In genomic region chr19:3923586-3923985, GRCm38 (mm10) we compare ENCODE assay signal across 8 mouse cellular contexts. TPM values are rescaled to one million over a fixed set of nuclear protein-coding genes. Genes with fewer than 3 reads are reported as not detected.
DNase-seq lines count a peak whose midpoint lies in the region; ATAC-seq lines count a peak whose summit lies in the region.
"Had no signal": no experiment of that assay in that cellular context is flagged by ENCODE, and none has a peak within 500 bp of the region (broad histone marks: within the 10 kb centered on the region; RNA-seq: fewer than 3 reads in every experiment).

No protein-coding gene starts in this region.

- H3K4me2 ChIP-seq in lung, embryonic 15.5 days = no peak overlapping the region
- H3K4me2 ChIP-seq: neural tube, embryonic 12.5 days had no signal

- no peaks in the 10 kb centered on the region for H3K27me3 ChIP-seq in lung, embryonic 15.5 days
- no peaks in the 10 kb centered on the region for H3K27me3 ChIP-seq in limb, embryonic 10.5 days (ENCODE audit: low read depth, poor library complexity, severe bottlenecking)
- H3K27me3 ChIP-seq: neural tube, embryonic 12.5 days had no signal

- peak overlapping the region; percentile 38 for H3K27ac ChIP-seq in lung, embryonic 15.5 days
- H3K27ac ChIP-seq in limb, embryonic 10.5 days = peak overlapping the region; percentile 44; the same call in 1 of the 2 replicates
- H3K27ac ChIP-seq: neural tube, embryonic 12.5 days had no signal

- no peak for DNase-seq in lung, postnatal 25 days (ENCODE audit: low spot score)
- peak; percentile 59 for DNase-seq in gastrocnemius, postnatal 25 days
- DNase-seq in limb, embryonic 10.5 days (ENCODE audit: low spot score) = no peak
- peak; percentile 85 to 86 for DNase-seq in spleen, postnatal 36 days (ENCODE audit: low spot score in 2 of 2)
- no peak for DNase-seq in frontal cortex, postnatal 36 days (ENCODE audit: low spot score in 2 of 2)

- no peak overlapping the region for H3K9ac ChIP-seq in lung, embryonic 15.5 days
- H3K9ac ChIP-seq: neural tube, embryonic 12.5 days had no signal

- no peak for ATAC-seq in lung, embryonic 15.5 days (ENCODE audit: borderline replicate concordance, extremely low read depth, low FRiP score, low TSS enrichment)
- ATAC-seq in inflammation-experienced regulatory T-cells, adult 6 months = no peak

- no peaks in the 10 kb centered on the region for H3K9me3 ChIP-seq in lung, embryonic 15.5 days
- no peaks in the 10 kb centered on the region for H3K9me3 ChIP-seq in limb, embryonic 10.5 days (replicated peaks)
- H3K9me3 ChIP-seq: neural tube, embryonic 12.5 days had no signal

- H3K4me1 ChIP-seq in lung, embryonic 15.5 days = peaks cover 27% of the 10 kb centered on the region
- H3K4me1 ChIP-seq in limb, embryonic 10.5 days = peaks cover 9% of the 10 kb centered on the region; the same call in 1 of the 2 replicates
- H3K4me1 ChIP-seq: neural tube, embryonic 12.5 days had no signal

- 33% methylated on average over 13 of the region's 13 CpGs for WGBS in lung, embryonic 15.5 days
- 60% methylated on average over 13 of the region's 13 CpGs for WGBS in limb, embryonic 10.5 days

- no peaks in the 10 kb centered on the region for H3K36me3 ChIP-seq in lung, embryonic 15.5 days
- H3K36me3 ChIP-seq in limb, embryonic 10.5 days = no peaks in the 10 kb centered on the region
- H3K36me3 ChIP-seq: neural tube, embryonic 12.5 days had no signal

- no peak overlapping the region for H3K4me3 ChIP-seq in lung, embryonic 15.5 days
- no peak overlapping the region for H3K4me3 ChIP-seq in limb, embryonic 10.5 days
- H3K4me3 ChIP-seq: neural tube, embryonic 12.5 days had no signal

RNA-seq across cellular contexts. Expression of gene Aldh3b1, which starts 6.0 kb away (rescaled TPM):
- polyA plus RNA-seq in lung, embryonic 15.5 days (2015; fragmentation: Nextera tagmentation; extraction: Ambion mirVana) = 3.5 and 4.6 TPM in 2 replicates
- 1 to 10 TPM; 1.4 to 1.7 TPM for total RNA-seq in gastrocnemius, postnatal 25 days (2021)
- 0.20 and 0.33 TPM in 2 replicates for polyA plus RNA-seq in limb, embryonic 10.5 days (2016; fragmentation: Nextera tagmentation; extraction: Ambion mirVana)
- polyA plus RNA-seq in inflammation-experienced regulatory T-cells, adult 6 months (2017; shearing (Covaris generic)) = under 1 TPM in 1 of 3 experiments, not detected in 2; 0.36 TPM

RNA-seq across cellular contexts. Expression of gene Ndufs8, which starts 11.0 kb away (rescaled TPM):
- polyA plus RNA-seq in lung, embryonic 15.5 days (2015; fragmentation: Nextera tagmentation; extraction: Ambion mirVana) = 303 and 306 TPM in 2 replicates
- 100 to 1,000 TPM; 260 to 277 TPM for total RNA-seq in gastrocnemius, postnatal 25 days (2021)
- polyA plus RNA-seq in limb, embryonic 10.5 days (2016; fragmentation: Nextera tagmentation; extraction: Ambion mirVana) = 249 and 273 TPM in 2 replicates
- polyA plus RNA-seq in inflammation-experienced regulatory T-cells, adult 6 months (2017; shearing (Covaris generic)) = 100 to 1,000 TPM; 219 to 266 (median 256) TPM

RNA-seq across cellular contexts. Expression of gene Unc93b1, which starts 11.4 kb away (rescaled TPM):
- 18.4 and 22.3 TPM in 2 replicates for polyA plus RNA-seq in lung, embryonic 15.5 days (2015; fragmentation: Nextera tagmentation; extraction: Ambion mirVana)
- total RNA-seq in gastrocnemius, postnatal 25 days (2021) = 10 to 100 TPM in 1 of 2 experiments, 1 to 10 TPM in 1; 8.4 to 10.2 TPM
- polyA plus RNA-seq in limb, embryonic 10.5 days (2016; fragmentation: Nextera tagmentation; extraction: Ambion mirVana) = 5.4 and 6.7 TPM in 2 replicates
- 10 to 100 TPM; 23.5 to 38.0 (median 26.2) TPM for polyA plus RNA-seq in inflammation-experienced regulatory T-cells, adult 6 months (2017; shearing (Covaris generic))

RNA-seq across cellular contexts. Expression of gene Tcirg1, which starts 16.7 kb away (rescaled TPM):
- polyA plus RNA-seq in lung, embryonic 15.5 days (2015; fragmentation: Nextera tagmentation; extraction: Ambion mirVana) = 46.6 and 53.1 TPM in 2 replicates
- 1 to 10 TPM; 5.2 to 7.0 TPM for total RNA-seq in gastrocnemius, postnatal 25 days (2021)
- polyA plus RNA-seq in limb, embryonic 10.5 days (2016; fragmentation: Nextera tagmentation; extraction: Ambion mirVana) = 27.9 and 39.4 TPM in 2 replicates
- polyA plus RNA-seq in inflammation-experienced regulatory T-cells, adult 6 months (2017; shearing (Covaris generic)) = 10 to 100 TPM; 57.2 to 85.0 (median 60.4) TPM

RNA-seq across cellular contexts. Expression of gene Aldh3b3, which starts 34.9 kb away (rescaled TPM):
- 0.11 and 0.13 TPM in 2 replicates for polyA plus RNA-seq in lung, embryonic 15.5 days (2015; fragmentation: Nextera tagmentation; extraction: Ambion mirVana)
- total RNA-seq in gastrocnemius, postnatal 25 days (2021) = not detected
- polyA plus RNA-seq in limb, embryonic 10.5 days (2016; fragmentation: Nextera tagmentation; extraction: Ambion mirVana) = not detected in 2 replicates
- polyA plus RNA-seq in inflammation-experienced regulatory T-cells, adult 6 months (2017; shearing (Covaris generic)) = not detected
- polyA plus RNA-seq: neural tube, embryonic 12.5 days had no signal

Comparison
In these comparisons a context has a peak if more than half of its experiments do, and no peak if none do; other contexts are left out.
1. DNase-seq: peak in gastrocnemius, postnatal 25 days (single experiment) and spleen, postnatal 36 days (2 of 2); none in lung, postnatal 25 days (single experiment), limb, embryonic 10.5 days (single experiment) and frontal cortex, postnatal 36 days (0 of 2).